Mouse (Mus musculus): ENCODE results near the gene Slc8b1. TPM values are rescaled to one million over a fixed set of nuclear protein-coding genes. Genes with fewer than 3 reads are reported as not detected.
A peak's percentile ranks its signal among the peaks of the same experiment; 100 is the strongest.

Slc8b1 gene
- polyA plus RNA-seq, 1 experiment from 2014 or later = 6.6 TPM

DNA sequence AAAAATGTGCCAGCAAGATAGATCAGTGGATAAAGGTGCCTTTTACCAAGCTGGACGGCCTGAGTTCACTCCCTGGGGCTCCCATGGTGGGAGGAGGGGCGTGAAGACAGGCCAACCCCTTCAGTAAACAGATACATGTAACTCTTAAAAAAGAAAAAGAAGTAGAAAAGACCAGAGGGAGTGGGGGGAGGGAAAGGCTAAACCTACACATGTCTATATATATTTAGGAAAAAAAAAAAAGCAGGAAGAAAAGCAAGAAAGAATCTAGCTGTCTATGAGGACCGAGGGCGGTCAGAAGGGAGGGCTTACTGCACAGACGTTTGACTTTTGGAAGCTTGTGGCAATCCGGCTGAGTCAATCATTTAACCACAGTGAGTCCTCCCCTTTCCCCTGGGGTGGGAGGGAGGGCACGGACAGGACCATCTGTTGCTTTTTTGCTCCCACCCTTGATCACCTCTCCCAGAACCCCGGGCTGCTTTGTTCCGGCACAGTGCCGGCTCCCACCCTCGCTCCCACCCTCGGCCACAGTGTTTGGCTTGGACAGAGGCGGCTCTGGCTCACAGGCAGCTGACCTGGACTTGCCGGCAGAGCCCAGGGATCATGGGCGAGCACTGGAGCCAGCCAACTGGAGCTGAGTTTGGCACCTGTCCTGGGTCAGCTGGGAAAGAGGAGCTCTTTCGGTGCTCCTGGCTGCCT, 49.8 kb downstream of the Slc8b1 start:
- ATAC-seq (ENCODE audit: borderline replicate concordance, extremely low read depth, low FRiP score, low TSS enrichment) = peak; percentile 43; the same call in 1 of the 2 replicates
- peak overlapping the region; percentile 70 for H3K27ac ChIP-seq

DNA sequence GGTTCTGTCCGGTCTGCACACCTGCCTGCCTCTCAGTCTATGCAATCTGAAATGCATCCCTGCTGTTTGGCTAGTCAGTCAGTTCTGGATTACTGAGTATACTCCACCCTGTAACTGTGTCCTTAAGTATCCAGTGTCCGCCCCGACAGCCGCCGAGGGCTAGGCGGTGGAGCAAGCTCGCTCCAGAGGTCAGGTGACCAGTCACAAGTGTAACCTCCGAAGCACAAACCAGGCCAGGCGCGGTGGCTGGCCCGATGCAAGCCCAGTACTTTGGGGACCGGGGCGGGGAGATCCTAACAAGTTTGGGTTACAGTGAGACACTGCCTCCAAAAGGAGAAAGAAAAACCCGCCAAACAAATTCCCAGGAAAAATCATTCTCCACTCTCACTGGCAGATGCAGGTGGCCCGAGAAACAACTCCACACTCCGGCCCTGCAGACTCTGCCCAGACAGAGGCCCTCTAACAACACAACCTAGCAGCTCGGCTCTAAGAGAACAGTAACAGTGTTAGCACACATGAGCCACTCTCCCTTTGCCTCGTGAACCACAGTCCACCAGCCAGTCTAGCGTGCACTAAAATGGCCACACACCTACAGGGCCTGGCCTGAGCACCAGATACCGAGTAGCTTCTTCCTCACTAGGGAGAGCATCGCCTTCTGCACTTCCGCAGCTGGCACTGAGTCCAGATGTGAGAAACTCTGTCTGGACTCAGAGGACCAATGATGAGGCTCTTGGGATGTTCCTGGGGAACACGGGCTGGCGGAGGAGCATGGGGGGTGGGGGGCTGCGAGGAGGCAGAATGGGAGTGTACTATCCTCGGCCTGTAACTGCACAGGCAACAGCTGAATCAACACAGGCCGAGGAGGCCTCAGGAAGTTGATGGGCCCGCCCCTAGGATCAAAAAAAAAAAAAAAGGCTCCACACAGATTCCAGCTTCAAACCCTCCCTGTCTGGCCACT, 52.3 kb downstream of the Slc8b1 start:
- Histone ChIP-seq H3K4me3 (no peak overlapping the region), H3K27me3 (no peaks in the 10 kb centered on the region), H3K4me2 (peak overlapping the region; percentile 25; the same call in 1 of the 2 replicates), H3K36me3 (no peaks in the 10 kb centered on the region), H3K9me3 (no peaks in the 10 kb centered on the region), H3K4me1 (peaks cover 80% of the 10 kb centered on the region), H3K9ac (no peak overlapping the region), H3K27ac (peak overlapping the region; percentile 86)
- 30% methylated on average over 28 of the region's 28 CpGs for WGBS
- peak; percentile 74 for ATAC-seq (ENCODE audit: borderline replicate concordance, extremely low read depth, low FRiP score, low TSS enrichment)

More for the DNA sequence above, 49.8 kb downstream of the Slc8b1 start:
- H3K36me3 ChIP-seq = 0 out of 2 replicates have a peak, but pooled peaks cover 6% of the 10 kb centered on the region
- no peak overlapping the region for H3K9ac ChIP-seq
- WGBS = 8% methylated on average over 16 of the region's 16 CpGs
- H3K27me3 ChIP-seq = no peaks in the 10 kb centered on the region
- peaks cover 60% of the 10 kb centered on the region for H3K4me1 ChIP-seq
- H3K4me3 ChIP-seq = no peak overlapping the region
- no peaks in the 10 kb centered on the region for H3K9me3 ChIP-seq
- H3K4me2 ChIP-seq = peak overlapping the region; percentile 38; the same call in 1 of the 2 replicates

DNA sequence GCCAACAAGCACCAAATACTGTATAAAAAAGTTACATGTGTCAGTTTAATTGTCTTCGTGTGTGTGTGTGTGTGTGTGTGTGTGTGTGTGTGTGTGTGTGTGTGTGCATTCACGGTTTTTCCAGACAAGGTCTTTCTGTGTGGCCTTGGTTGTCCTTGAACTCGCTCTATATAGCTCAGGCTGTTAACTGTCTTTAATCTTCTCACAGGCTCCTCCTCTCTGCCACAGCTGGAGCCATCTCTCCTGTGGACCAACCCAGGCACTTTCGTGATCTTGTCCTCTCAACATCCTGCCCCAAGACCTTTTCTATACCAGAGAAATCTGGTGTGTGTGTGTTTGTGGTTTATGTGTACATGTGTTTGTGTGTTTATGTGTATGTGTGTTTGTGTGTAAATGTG, 52.9 kb downstream of the Slc8b1 start:
- ATAC-seq (ENCODE audit: borderline replicate concordance, extremely low read depth, low FRiP score, low TSS enrichment) = no peak
- Histone ChIP-seq H3K27me3 (no peaks in the 10 kb centered on the region), H3K27ac (peak overlapping the region; percentile 86), H3K9ac (no peak overlapping the region), H3K9me3 (no peaks in the 10 kb centered on the region), H3K4me2 (no peak overlapping the region), H3K4me3 (no peak overlapping the region), H3K36me3 (no peaks in the 10 kb centered on the region), H3K4me1 (peaks cover 80% of the 10 kb centered on the region)
- 23% methylated on average over 4 of the region's 4 CpGs for WGBS

DNA sequence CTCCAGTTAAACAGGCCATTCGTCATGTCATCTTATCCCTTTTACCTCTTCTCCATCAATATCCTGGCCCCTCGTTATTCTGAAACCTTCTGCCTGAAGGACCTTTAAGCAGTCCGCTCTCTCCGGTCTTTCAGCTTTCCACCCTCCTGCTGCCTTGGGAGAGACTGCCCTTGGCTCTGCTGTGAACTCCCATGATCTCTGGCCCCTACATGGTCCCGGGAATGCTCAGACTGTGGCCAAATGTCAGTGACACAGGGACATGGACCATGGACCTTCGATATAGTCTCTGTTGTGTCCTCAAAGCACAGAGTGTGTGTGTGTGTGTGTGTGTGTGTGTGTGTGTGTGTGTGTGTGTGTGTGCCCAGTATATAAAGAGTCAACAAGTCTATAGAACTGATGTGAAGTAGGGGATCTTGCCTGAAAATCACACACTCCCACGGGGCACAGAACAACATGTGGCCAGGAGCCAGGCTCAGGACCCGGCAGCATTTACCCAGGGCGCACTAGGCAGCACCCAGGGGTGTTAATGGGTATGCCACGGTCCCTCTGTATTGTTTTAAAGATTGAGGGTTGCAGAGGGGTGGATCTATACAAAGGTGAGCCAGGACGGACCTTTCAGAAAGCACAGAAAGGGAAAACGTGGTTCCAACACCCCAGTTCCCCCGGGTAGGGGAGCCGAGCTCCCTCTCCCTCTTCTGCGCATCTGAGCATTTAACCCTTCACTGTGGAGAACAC, 54.4 kb downstream of the Slc8b1 start:
- 37% methylated on average over 15 of the region's 15 CpGs for WGBS
- no peaks in the 10 kb centered on the region for H3K9me3 ChIP-seq
- H3K27me3 ChIP-seq = no peaks in the 10 kb centered on the region
- no peak overlapping the region for H3K4me3 ChIP-seq
- H3K4me1 ChIP-seq = peaks cover 83% of the 10 kb centered on the region
- H3K27ac ChIP-seq = peak overlapping the region; percentile 11; the same call in 1 of the 2 replicates
- ATAC-seq (ENCODE audit: borderline replicate concordance, extremely low read depth, low FRiP score, low TSS enrichment) = no peak
- H3K36me3 ChIP-seq = no peaks in the 10 kb centered on the region
- H3K4me2 ChIP-seq = no peak overlapping the region
- no peak overlapping the region for H3K9ac ChIP-seq

DNA sequence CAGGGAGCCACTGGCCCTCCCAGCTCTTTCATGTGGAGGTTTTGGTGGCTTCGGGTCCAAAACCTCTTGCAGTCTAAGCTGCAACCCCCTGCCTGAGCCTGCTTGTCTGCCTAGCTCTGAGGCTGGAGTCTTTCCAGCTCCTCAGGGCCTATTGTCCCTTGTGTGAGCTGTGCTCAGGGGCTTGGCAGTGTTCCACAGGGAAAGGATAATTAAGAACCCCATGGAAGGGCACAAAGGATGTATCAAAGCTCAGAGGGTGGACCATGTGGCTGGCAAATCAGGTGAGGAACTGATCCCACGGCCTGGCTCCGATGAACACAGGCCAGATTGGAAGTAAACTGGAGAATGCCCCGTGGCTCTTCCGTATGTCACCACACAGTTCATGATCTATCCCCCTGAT, 55.1 kb downstream of the Slc8b1 start:
- Histone ChIP-seq H3K36me3 (no peaks in the 10 kb centered on the region), H3K9me3 (no peaks in the 10 kb centered on the region), H3K4me2 (no peak overlapping the region), H3K27ac (peak overlapping the region; percentile 11), H3K27me3 (no peaks in the 10 kb centered on the region), H3K9ac (no peak overlapping the region), H3K4me1 (peaks cover 83% of the 10 kb centered on the region), H3K4me3 (no peak overlapping the region)
- ATAC-seq (ENCODE audit: borderline replicate concordance, extremely low read depth, low FRiP score, low TSS enrichment) = no peak
- 51% methylated on average over 5 of the region's 5 CpGs for WGBS

DNA sequence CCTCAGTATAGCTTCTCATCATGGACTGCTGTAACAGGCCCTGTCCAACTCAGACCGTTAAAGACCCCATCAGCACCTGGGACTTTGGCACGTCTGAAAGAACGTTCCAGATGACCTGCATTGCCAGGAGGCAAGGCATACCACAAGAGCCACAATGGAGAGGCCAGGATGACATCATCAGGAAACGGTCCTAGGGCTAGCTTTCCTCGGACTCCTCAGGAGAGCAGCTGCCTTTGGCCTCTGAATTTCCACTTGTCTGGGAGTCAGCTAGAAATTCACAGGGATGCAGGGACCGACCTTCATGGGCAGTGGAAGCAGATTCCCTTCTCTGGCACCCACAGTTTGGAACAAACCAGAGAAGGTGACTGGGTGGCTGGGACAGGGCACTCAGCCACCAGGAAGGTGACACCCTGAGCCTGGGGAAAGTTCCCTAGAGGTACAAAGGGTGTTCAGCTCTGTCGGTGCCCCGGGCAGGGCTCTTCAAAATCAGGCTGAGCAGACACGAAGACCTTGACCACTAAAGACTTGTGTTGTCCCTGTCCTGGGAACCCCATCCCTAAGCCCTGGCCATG, 55.8 kb downstream of the Slc8b1 start:
- WGBS = 49% methylated on average over 9 of the region's 9 CpGs
- no peak overlapping the region for H3K9ac ChIP-seq

DNA sequence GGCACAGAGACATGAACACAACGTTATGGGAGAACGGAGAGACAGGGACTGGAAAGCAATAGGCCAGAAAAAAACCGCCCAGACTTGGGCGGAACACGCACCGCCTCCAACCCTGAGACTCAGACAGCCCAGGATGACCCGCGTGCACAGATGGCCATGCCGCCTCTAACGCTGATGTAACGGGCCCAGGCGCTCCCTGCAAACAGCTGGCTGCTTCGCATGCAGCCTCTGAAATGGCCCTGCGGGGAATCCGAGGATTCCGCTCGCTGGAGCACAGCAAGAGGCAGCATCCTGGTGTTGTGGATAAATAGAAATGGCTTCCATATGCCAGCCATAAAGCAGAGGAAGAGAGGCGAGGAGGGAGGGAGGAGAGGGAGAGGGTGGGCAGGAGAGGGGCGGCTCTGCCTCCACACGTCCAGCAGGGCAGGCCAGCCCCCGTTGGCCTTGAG, 56.3 kb downstream of the Slc8b1 start:
- no peak overlapping the region for H3K4me3 ChIP-seq
- no peaks in the 10 kb centered on the region for H3K36me3 ChIP-seq
- no peaks in the 10 kb centered on the region for H3K9me3 ChIP-seq
- H3K9ac ChIP-seq = no peak overlapping the region
- 40% methylated on average over 21 of the region's 21 CpGs for WGBS
- H3K27me3 ChIP-seq = no peaks in the 10 kb centered on the region
- peak; percentile 15; the same call in 1 of the 2 replicates for ATAC-seq (ENCODE audit: borderline replicate concordance, extremely low read depth, low FRiP score, low TSS enrichment)
- H3K4me1 ChIP-seq = peaks cover 91% of the 10 kb centered on the region
- H3K4me2 ChIP-seq = no peak overlapping the region
- peak overlapping the region; percentile 64 for H3K27ac ChIP-seq

More for the DNA sequence above, 55.8 kb downstream of the Slc8b1 start:
- no peak for ATAC-seq (ENCODE audit: borderline replicate concordance, extremely low read depth, low FRiP score, low TSS enrichment)
- no peaks in the 10 kb centered on the region for H3K27me3 ChIP-seq
- H3K4me2 ChIP-seq = no peak overlapping the region
- no peaks in the 10 kb centered on the region for H3K9me3 ChIP-seq
- peak overlapping the region; percentile 64; the same call in 1 of the 2 replicates for H3K27ac ChIP-seq
- peaks cover 87% of the 10 kb centered on the region for H3K4me1 ChIP-seq
- no peak overlapping the region for H3K4me3 ChIP-seq
- no peaks in the 10 kb centered on the region for H3K36me3 ChIP-seq

DNA sequence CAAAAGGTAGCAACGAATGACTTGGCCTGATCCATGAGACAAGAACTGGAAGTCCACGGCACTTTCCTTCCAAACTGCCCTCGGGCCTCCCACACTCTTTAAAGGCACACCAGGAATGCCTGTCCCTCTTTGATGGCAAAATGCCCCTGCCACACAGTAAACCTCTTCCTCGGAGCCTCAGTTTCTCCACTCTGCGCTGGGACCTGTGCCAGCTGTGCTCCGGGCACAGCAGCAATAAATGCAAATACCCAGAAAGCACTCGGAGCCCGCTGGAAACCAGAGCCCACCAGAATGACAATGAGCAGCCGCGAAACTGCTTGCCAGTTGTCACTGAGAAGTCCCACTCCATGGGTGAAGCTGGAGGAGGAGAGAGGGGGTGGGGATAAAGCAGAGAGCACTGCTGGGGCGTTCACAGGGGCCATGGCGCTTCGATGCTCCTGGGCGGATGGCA, 56.8 kb downstream of the Slc8b1 start:
- 55% methylated on average over 14 of the region's 14 CpGs for WGBS
- H3K9me3 ChIP-seq = no peaks in the 10 kb centered on the region
- H3K36me3 ChIP-seq = no peaks in the 10 kb centered on the region
- no peaks in the 10 kb centered on the region for H3K27me3 ChIP-seq
- H3K4me2 ChIP-seq = no peak overlapping the region
- no peak for ATAC-seq (ENCODE audit: borderline replicate concordance, extremely low read depth, low FRiP score, low TSS enrichment)
- H3K27ac ChIP-seq = peak overlapping the region; percentile 64
- H3K4me3 ChIP-seq = no peak overlapping the region
- peaks cover 91% of the 10 kb centered on the region for H3K4me1 ChIP-seq
- H3K9ac ChIP-seq = no peak overlapping the region

DNA sequence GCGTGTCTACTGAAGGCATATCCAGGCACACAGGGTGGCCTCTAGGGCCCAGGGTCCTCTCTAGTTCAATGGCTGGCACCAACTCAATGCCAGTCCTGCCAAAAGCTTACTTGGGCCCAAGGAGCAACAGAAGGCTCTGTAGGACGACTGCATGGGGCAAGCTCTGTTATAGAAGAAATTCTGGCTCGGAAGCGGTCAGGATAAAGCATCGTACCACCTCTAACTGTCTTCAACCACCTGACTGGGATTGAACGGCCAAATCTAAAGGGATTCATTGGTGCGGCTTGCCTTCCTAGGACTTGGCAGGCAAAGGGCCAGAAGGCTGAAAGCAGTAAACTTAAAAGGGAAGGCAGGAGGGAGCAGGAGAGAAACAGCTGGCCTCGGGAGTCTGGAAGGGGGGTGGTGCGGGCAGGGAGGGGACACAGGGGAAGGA, 57.4 kb downstream of the Slc8b1 start:
- H3K4me3 ChIP-seq = no peak overlapping the region
- H3K9me3 ChIP-seq = no peaks in the 10 kb centered on the region
- 55% methylated on average over 9 of the region's 9 CpGs for WGBS
- H3K27ac ChIP-seq = peak overlapping the region; percentile 64; the same call in 1 of the 2 replicates
- H3K4me1 ChIP-seq = peaks cover 89% of the 10 kb centered on the region
- H3K9ac ChIP-seq = no peak overlapping the region
- no peaks in the 10 kb centered on the region for H3K27me3 ChIP-seq
- H3K4me2 ChIP-seq = no peak overlapping the region
- ATAC-seq (ENCODE audit: borderline replicate concordance, extremely low read depth, low FRiP score, low TSS enrichment) = no peak
- H3K36me3 ChIP-seq = no peaks in the 10 kb centered on the region

DNA sequence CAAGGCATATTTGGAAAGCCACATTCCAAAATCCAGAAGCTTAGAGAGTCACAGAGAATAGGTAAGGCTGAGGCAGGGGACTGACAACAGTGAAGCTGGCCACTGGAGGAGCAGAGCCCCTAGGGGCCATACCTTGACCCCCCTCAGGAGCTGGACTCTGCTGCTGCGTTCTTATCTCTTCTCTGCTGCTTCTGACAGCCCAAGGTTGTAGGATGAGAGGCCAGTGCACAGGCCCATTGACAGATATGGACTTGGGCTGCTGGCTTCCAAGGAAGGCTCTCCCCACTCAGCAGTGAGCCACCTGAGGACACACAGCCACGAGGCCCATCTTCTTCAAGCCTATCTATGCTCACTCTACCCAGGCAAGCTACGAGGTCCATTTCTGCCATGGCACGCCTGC, 58.0 kb downstream of the Slc8b1 start:
- Histone ChIP-seq H3K4me2 (no peak overlapping the region), H3K9ac (no peak overlapping the region), H3K4me3 (no peak overlapping the region), H3K27ac (peak overlapping the region; percentile 16; the same call in 1 of the 2 replicates), H3K36me3 (no peaks in the 10 kb centered on the region), H3K27me3 (no peaks in the 10 kb centered on the region), H3K4me1 (peaks cover 84% of the 10 kb centered on the region), H3K9me3 (no peaks in the 10 kb centered on the region)
- 80% methylated on average over 4 of the region's 4 CpGs for WGBS
- ATAC-seq (ENCODE audit: borderline replicate concordance, extremely low read depth, low FRiP score, low TSS enrichment) = no peak

DNA sequence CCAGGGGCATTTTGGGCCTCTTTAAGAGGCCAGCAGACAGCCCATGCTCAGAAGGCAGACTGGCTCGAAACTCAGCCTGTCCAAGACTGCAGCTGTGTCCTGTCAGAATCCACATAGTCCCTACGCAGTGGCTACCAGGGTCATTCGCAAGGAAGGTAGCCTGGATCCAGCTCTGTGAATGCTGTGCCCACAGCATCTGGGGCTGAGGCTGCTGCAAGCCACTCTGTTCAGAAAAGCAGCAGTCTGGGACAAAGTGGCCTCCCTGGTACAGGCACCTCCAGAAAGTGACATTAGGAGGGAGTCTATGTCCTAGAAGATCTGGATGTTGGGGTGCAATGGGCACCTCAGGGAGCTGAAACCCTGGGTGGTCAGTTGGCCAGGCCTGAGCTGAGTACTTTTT, 58.8 kb downstream of the Slc8b1 start:
- 64% methylated on average over 3 of the region's 3 CpGs for WGBS
- no peak overlapping the region for H3K9ac ChIP-seq
- ATAC-seq (ENCODE audit: borderline replicate concordance, extremely low read depth, low FRiP score, low TSS enrichment) = no peak
- no peak overlapping the region for H3K4me3 ChIP-seq
- no peak overlapping the region for H3K27ac ChIP-seq
- H3K36me3 ChIP-seq = no peaks in the 10 kb centered on the region
- no peaks in the 10 kb centered on the region for H3K9me3 ChIP-seq
- no peak overlapping the region for H3K4me2 ChIP-seq
- peaks cover 81% of the 10 kb centered on the region for H3K4me1 ChIP-seq
- no peaks in the 10 kb centered on the region for H3K27me3 ChIP-seq

All from lung, embryonic 15.5 days (tissue).